Mouse (Mus musculus): ENCODE measurements around the gene Krt15.

DNA sequence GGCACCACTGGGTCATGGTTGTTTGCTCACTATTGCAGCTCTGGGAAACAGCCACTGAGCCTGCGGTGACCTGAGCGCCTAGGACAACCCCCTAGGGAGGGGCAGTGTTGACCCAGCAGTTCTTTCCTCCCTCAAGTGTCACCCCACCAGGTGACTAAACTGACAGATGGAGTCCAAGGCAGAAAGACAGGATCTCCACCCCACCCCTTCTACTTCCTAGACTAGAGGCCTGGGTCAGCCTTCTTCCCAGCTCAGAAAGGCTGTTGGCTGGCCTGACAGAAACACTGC, 22.0 kb downstream of the Krt15 start:
- no peak for TF ChIP-seq USF1 (IDR thresholded peaks at IDR 0.05; ENCODE audit: low read depth, low read length)
- TF ChIP-seq MEF2A (IDR thresholded peaks at IDR 0.05; ENCODE audit: borderline replicate concordance, low read depth, low read length) = no peak
- TF ChIP-seq USF2 (conservative IDR thresholded peaks at IDR 0.05; ENCODE audit: low read depth, low read length) = no peak
- TF ChIP-seq PAX5 (IDR thresholded peaks at IDR 0.05; ENCODE audit: low read length) = no peak
- TF ChIP-seq ZC3H11A (IDR thresholded peaks at IDR 0.05; ENCODE audit: low read depth, low read length) = no peak
- TF ChIP-seq RCOR1 (conservative IDR thresholded peaks at IDR 0.05; ENCODE audit: low read depth, low read length) = no peak
